Mouse (Mus musculus) E14TG2a.4 (cell line): Measurements from ENCODE around the gene Crygs.

Experiments
- CTCF ChIP-seq: conservative IDR thresholded peaks from 2 replicates; pipeline ENCODE4 v1.5.1; 2014; ENCODE audit warnings: low read length
- NANOG ChIP-seq: IDR thresholded peaks from 2 replicates; pipeline ENCODE4 v1.6.1; 2014; ENCODE audit warnings: borderline replicate concordance, low read length, mixed read lengths
- POU5F1 ChIP-seq: IDR thresholded peaks from 2 replicates; pipeline ENCODE4 v1.6.1; 2014; ENCODE audit warnings: low read length, borderline replicate concordance

DNA sequence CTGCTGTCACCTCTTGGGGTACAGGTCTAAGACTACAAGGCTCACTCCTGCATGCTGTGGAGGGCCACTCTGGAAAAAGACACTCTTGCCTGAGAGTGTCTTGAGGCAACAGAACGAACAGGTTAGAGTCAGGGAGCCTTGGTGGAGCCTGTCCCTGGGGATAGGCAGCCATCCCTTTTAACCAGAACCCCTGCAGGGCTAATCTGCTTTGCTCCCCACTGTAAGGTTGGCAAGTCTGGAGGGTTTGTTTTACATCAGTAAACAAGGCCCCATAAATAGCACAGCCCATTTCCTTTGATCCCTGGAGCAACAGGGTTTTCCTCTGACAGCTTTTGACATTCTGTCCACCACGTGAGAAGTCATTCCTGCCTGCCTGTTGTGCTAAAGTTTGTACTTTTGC is 20.1 kb downstream of the Crygs start:
- no peak for TF ChIP-seq CTCF
- TF ChIP-seq NANOG = no peak
- no peak for TF ChIP-seq POU5F1
